Mouse (Mus musculus) 3134 (cell line): ENCODE results near the gene Gck.

Experiments
- DNase-seq: peaks from one replicate; pipeline ENCODE4 v3.0.0-alpha.2; 2011; ENCODE audit warnings: low spot score; ENCODE audit not compliant: insufficient read length; ENCODE audit errors: extremely low read depth

The Gck gene

DNA sequence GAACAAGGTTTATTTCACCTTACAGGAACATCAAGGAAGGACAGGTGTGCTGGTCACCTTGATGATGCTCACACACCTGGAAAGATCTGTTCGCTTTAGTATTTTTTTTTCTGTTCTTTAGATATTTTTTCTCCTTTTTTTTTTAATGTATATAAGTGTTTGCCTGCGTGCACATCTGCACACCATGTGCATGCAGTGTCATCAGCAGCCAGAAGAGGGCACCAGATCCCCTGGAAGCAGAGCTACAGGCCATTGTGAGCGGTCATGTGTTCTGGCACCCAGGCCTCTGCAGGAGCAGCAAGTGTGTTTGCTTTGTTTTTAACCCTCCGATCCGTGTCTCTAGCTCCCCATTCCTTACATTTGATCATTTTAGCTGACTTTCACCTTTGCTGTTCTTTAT, 70.0 kb downstream of the Gck start:
- no peak for DNase-seq

DNA sequence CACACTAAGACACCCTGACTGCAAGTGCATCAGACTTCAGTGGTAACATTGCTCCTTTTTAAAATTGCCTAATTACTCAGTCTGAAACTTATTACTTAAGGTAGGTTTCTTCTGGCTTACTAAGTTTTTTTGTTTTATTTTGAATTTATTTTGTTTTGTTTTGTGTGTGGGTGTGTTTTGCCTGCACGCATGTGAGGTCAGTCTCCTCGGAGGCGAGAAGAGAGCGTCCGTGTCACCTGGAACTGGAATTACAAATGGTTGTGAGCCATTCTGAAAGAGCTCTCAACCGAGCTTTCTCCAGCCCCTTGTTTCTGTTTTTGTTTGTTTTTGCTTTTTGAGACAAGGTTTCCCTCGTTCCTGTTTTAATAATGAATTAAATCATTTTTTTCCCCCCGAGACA, 71.2 kb downstream of the Gck start:
- DNase-seq: no peak

DNA sequence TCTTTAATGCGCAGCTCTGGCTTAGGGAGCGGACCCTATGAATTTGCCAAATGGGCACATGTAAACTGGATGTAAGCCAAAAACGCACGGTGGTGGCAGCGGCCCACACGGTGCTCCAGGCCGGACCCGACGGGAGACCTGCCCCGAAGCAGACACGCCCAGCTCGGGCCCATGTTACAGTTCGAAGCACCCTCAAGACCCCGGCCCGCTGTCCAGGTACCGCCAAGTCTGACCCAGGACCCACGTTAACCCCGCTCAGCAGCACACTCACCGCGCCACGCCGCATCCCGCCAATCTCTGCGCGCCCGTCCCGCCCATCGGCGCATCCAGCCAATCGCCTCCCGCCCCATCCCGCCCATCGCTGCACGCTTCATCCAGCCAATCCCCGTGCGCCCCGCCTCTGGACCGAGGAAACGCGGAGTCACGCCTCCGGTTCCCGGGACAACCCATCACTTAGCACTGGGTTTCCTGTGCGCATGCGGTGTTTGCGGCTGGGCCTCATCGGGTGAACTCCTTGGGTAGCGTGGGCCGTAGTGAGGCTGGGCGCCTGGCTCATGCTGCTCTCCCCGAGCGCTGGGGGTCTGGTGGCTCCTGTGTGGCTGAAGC, 71.9 kb downstream of the Gck start, which contains the start of gene Pold2:
Gene Pold2, minus strand, starts transcription at position 372 of the 606 bp plus-strand sequence.
- DNase-seq: peak; percentile 98

DNA sequence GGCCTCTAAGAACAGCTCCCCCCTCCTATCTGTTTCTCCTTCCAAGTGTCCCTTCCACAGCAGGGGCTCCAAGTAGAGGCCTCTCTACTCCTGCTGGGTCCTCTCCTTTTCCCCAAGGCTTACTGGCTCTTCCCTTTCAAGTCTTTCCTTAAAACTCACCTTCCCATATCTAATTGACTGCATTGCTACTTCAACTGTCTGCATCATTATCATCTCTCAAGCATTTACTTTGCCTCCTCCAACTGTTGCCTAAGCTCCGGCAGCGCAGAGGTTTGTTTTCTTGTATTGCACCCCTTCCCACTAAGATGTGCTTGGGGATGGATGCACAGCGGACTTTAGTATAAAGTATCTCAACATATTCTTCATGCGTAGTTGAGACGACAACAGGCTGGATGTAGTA, 72.5 kb downstream of the Gck start:
- DNase-seq: no peak

DNA sequence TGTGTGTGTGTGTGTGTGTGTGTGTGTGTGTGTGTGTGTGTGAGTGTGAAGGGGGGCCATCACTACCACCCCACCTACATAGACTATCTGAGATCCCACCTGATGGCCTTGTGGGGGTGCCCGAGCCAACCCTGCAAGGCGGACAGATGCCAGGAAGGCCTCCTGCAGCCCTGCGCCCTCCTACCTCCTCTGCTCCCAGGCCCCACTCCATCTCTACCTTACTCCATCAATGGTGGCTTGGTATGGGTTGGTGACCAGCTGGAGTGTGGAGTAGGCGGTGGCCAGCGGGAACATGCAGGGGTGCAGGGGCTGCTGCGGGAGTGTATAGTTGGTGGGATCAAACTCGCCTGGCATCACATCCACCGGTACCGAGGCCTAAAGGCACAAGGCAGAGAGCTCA, 76.7 kb downstream of the Gck start:
- no peak for DNase-seq

DNA sequence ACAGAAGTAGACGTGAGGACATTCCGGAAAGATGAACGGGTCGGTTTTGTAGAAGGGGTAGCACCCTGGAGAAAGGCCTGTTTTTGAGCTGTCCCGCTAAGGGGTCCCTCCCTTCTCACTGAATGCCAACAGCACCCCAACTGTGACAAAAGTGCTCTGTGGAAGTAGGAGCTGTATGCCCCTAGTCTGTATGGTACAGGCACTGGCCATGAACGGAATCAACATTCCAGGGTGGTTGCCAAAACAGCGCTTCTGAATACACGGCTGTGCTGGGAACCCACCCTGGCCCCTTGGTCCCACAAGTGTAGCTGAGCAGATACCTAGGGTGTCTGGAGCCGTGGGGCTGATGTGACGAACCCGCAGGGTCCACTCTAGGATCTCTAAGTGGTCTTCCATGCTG, 77.2 kb downstream of the Gck start:
- no peak for DNase-seq

DNA sequence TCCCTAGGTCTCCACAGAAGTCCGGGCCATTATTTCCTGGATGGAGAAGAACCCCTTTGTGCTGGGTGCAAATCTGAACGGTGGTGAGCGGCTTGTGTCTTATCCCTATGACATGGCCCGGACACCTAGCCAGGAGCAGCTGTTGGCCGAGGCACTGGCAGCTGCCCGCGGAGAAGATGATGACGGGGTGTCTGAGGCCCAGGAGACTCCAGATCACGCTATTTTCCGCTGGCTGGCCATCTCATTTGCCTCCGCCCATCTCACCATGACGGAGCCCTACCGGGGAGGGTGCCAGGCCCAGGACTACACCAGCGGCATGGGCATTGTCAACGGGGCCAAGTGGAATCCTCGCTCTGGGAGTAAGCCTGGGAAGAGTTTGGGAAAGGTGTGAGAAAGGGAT, 79.8 kb downstream of the Gck start:
- DNase-seq: no peak

DNA sequence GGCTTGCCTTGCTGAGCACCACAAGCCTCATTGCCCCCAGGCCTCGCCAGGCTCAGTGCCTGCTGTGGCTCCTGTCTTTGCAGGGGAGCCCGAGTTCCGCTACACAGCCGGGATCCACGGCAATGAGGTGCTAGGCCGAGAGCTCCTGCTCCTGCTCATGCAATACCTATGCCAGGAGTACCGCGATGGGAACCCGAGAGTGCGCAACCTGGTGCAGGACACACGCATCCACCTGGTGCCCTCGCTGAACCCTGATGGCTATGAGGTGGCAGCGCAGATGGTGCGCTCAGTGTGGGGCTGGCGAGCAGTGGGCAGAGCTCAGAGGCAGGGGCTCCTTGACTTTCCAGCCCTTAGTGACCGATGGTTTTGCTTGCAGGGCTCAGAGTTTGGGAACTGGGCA, 80.5 kb downstream of the Gck start:
- DNase-seq: no peak

DNA sequence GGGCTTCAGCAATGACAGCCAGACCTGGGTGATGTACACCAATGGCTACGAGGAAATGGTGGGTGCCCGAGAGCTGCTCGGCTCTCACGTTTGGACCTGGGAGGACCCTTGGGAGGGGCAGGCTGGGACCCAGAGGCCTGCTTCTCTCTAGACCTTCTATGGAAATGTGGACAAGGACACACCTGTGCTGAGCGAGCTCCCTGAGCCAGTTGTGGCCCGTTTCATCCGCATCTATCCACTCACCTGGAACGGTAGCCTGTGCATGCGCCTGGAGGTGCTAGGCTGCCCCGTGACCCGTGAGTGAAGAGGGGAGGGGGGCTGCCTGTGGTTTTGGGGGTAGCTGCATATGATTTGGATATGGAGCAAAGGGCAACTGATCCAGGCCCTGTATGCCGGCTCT, 81.6 kb downstream of the Gck start:
- no peak for DNase-seq

DNA sequence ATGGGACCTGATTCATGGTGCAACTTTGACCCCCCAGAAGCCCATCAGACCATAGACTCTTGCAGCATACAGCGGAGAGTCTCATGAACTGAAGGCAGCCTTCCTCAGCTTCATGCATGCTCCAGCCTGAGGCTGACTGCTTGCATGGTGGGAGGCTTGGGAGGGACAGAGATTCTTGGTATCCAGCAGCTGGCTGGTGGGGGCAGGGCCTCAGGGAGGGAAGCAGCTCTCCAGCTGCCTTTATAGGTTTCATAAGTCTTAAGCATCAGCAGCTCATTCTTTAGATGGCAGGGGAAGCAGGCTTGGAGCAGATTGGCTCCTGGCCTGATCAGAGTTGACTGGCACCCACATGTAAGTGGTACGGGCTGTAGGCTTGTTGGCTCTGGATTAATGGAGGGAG, 82.7 kb downstream of the Gck start:
- DNase-seq: no peak

DNA sequence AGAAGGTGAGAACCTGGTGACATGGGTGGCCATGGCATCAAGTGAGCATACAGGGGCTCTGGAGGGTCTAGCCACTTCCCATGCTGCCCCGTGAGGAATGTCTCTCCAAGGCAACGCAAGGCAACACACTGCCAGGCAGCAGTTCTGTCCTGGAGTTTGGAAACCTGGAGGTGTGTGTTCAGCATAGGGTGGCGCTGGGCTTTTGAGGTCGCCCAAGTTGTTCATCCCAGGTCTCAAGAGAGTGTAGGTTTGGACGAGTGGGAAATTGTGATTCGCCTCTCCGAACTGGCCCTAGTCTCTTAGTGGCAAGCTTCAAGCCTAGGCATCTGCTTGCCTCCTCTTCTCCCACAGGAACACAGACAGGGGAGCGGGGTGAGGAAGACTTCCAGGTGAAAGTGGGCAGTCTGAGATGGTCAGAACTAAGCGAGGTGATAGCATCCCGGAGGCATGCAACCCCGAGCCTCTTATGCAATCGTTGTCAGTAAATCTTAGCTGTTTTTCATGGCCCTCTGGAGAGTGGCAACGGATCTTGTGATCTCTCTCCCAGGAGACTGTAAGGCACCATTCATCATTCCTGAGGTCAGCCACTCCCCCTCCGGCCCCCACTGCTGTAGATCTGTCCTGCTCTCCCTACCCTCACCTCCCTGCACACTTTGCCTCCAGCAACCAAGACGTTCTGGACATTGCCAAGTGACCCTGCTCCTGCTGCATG, 87.3 kb downstream of the Gck start:
- DNase-seq: peak; percentile 79

DNA sequence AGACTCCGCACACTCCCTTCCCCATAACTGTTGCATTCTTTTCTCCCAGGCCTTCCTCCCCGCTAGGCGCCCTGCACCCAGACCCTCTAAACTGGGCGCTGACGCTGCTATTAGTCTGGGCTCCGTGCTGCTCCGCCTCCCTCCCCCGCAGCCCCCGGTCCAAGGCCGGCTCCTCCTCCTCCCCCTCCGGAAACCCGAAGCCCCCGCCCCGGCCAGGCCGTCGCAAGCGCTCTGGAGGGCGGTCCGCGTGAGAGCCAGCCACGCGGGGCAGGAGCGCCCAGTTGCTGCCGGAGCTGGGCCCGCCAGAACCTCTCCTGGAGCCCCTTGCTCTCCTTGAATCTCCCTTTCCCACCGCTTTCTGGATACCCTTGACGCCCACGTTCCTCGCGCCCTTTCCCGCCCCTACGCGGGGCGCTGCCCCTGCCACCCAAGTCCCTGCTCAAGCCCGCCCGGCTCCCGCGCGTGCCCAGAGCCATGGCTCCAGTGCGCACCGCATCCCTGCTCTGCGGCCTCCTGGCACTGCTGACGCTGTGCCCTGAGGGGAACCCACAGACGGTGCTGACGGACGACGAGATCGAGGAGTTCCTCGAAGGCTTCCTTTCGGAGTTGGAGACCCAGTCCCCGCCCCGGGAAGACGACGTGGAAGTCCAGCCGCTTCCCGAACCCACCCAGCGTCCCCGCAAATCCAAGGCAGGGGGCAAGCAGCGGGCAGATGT, 88.0 kb downstream of the Gck start, which contains the start of gene Aebp1:
Gene Aebp1, plus strand, starts transcription at position 270 of the 716 bp plus-strand sequence.
- DNase-seq: peak; percentile 82

DNA sequence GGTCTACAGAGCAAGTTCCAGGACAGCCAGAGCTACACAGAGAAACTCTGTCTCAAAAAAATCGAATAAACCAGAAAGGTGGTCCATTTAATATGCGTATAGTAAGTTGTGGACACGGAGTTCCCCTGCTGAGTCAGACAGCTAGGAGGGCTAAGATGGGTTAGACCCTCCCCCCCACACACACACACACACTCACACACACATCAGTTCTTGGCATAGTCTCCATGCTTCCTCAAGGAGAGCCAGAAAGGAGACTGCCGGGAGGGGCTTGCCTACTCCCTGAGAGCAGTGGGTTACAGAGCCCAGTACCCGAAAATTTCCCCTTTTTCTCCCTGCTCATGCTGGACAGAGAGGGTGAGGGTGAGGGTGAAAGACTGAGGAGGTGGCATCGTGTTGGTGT, 89.2 kb downstream of the Gck start:
- DNase-seq: peak; percentile 65

DNA sequence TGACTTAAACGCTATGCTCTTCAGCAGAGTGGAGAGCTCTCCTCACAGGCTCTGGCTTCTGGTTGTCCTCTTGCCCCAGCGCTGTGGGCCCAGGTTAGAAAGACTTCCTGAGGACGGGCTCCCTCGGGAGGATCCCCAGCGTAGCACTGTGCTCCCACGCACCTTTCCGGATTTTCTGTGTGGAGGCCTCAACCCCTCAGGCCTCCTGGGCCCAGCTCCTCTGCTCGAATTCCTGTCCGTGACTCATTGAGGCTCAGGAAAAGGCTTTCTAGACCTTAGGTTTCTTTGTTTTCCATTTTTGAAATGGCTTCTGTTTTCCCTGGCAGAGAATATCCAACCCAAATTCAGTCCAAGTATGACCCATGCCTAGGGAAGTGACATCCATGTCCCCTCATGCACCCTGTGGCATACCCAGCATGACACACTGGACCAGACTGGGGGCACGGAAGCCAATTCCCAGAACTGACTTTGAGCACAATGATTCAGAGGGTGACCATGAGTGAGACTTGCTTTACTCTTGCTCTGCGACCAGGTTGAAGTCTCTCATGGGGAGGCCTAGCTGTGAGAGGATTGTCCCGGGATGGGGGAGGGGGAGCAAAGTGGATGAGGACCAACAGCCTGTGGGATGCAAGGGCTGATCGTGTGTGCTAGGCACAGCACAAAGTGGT, 89.9 kb downstream of the Gck start:
- peak; percentile 81 for DNase-seq

DNA sequence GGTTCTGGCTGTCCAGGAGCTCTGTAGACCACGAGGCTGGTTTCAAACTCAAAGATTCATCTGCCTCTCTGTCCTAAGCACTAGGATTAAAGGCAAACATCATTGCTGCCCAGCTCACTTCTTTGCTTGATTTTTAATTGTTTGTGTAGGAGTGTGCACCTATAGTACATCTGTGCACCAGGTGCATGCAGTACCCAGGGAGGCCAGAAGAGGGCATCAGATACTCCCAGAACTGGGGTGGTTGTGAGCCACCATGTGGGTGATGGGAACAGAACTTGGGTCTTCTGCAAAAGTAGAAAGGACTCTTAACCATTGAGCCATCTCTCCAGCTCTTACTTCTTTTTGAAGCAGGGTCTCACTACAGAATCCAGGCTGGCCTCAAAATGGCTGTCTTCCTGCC, 91.2 kb downstream of the Gck start:
- no peak for DNase-seq

DNA sequence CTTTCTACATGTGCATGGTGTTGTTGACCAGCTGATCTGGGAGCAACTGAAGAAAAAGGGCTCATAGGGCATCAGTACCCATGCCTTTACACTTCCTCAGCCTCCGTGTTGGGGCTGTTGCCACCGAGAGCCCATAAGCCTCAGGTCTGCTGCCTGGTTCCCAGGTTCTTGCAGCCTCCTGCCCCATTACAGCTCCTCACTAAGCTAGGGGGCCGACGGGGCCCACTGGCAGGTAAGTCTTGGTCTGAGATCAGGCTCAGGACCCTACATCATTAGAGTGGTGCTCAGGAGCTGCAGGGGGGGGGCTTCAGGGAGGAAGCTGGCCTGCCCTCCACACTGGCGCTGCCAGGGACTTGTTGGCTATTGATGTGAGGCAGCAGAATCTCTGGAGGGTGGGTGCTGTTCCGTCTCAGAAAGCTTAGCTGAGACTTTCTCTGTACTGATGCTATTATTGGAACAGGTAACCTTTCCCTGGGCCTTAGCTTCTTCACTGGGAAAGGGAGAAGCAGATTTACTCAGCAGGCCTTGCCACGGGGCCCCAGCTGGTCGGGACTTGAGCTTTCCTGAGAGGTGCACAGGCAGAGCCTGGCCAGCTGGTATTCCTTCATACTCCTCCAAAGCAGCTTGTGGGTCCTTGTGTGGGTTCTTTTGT, 93.3 kb downstream of the Gck start:
- DNase-seq: no peak

DNA sequence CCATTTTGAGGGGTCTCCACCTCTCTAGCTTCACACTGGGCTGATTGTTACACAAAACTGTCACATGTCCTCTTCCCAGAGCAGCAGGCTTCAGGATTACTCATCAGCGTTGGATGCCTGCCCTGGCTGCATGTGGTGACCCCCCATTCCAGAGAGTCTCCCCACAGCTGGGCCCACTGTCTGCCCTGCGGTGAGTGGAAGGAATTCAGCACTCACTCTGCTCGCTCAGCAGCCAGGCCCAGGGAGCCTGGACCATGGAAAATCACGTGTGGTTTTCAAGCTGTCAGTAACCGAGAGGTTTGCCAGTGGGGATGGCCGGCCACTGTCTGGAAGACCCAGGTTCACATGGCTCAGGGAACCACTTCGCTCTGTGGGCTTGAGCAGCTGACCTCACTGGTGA, 94.0 kb downstream of the Gck start:
- peak; percentile 92 for DNase-seq

DNA sequence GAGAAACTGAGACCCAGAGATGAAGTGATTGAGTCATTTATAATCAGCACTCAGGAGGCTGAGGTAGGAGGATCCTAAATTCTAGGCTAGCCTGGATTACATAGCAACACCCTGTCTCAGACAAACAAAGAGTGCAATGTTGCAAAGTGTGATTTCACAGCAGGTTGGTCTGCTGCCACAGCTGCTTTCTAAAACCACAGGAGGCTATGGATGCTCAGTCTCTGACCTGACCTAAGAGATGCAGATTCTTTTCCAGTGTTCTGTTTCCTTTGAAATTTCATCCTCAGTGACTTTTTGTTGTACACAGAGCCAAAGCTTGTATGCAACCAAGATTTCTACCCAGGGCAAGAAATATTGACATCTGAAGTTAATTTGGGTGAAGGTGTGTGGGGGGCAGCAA, 94.4 kb downstream of the Gck start:
- DNase-seq: no peak

DNA sequence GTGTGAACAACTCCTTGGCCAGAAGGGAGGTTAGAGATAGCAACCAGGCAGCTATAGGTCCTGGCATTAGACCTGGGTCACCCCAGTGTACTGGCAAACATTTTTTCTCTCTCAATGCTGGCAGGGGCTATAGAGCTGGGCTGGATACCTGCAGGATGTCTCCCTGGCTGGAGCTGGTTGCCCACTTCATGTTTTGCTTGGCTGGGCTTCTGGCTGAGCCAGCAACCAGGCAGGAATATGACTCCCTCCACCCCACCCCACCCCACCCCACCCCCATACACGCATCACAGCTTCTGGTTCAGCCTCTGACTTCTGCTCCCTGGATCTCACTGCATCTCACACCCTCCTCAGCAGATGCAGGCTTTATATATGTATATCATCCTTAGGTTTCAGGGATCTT, 97.6 kb downstream of the Gck start:
- DNase-seq: no peak

DNA sequence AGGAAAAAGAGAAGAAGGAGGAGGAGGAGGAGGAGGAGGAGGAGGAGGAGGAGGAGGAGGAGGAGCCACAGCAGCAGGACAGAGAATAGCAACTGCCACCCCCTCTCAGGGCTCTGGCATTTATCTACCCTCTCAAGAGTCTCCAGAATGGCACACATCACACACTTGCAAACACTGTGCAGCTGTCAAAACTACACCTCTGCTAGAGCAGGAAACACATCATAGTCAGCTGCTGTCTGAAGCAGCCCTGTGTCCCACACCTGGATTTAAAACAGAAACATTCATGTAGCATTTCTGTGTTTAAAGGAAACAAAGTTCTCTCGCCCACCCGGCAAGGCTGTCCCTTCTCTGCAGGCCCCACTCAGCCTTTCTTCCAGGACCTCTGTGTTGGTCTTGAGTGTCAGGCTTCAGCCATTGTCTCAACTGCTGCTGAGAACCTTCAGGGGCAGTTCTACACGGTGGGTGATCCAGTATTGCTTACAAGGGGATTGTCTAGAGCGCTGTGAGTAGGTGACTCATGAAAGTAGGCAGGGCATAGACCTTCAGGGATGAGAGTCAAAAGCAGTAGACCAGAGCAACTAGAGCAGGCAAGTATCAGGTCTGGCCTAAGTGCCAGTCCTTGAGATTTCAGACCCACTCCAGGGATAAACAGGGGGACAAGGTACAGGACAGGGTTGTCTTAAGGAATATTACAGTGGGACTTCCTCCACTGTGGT, 98.7 kb downstream of the Gck start:
- DNase-seq: no peak
